Mouse (Mus musculus) lung, postnatal 0 days (tissue): ENCODE measurements around the gene Lmtk2. TPM values are rescaled to one million over a fixed set of nuclear protein-coding genes. Genes with fewer than 3 reads are reported as not detected.

Source experiments
- ATAC-seq: fragments of 200-750 bp; cut with Nextera tagmentation; 2 replicates; pipeline ENCODE4 v1.8.0; 2017; ENCODE audit warnings: moderate library complexity
- DNase-seq: peaks from one replicate; pipeline ENCODE4 v3.0.0-alpha.2; 2016; ENCODE audit warnings: low spot score
- H3K27ac ChIP-seq: fragments of 300-500 bp; sonication (generic); 2 replicates; pipeline ENCODE4 v1.5.1; 2014; ENCODE audit warnings: antibody characterized with exemption, mild to moderate bottlenecking, low read length, mixed read lengths
- H3K27me3 ChIP-seq: fragments of 300-500 bp; sonication (generic); replicated peaks from 2 replicates; pipeline ENCODE4 v1.6.1; 2014; ENCODE audit warnings: low read length, mixed read lengths; ENCODE audit not compliant: insufficient read depth
- H3K36me3 ChIP-seq: fragments of 300-500 bp; sonication (generic); 2 replicates; pipeline ENCODE4 v1.6.1; 2014; ENCODE audit warnings: low read length, mixed read lengths; ENCODE audit not compliant: insufficient read depth
- H3K4me1 ChIP-seq: fragments of 300-500 bp; sonication (generic); 2 replicates; pipeline ENCODE4 v1.6.1; 2014; ENCODE audit warnings: antibody characterized with exemption, low read depth, low read length, mixed read lengths; ENCODE audit not compliant: insufficient read depth
- H3K4me2 ChIP-seq: fragments of 300-500 bp; sonication (generic); replicated peaks from 2 replicates; pipeline ENCODE4 v1.6.1; 2014; ENCODE audit warnings: low read depth, mild to moderate bottlenecking, low read length, moderate library complexity, mixed read lengths
- H3K4me3 ChIP-seq: fragments of 300-500 bp; sonication (generic); 2 replicates; pipeline ENCODE4 v1.5.1; 2014; ENCODE audit warnings: low read depth, low read length
- H3K9ac ChIP-seq: fragments of 300-500 bp; sonication (generic); replicated peaks from 2 replicates; pipeline ENCODE4 v1.6.1; 2014; ENCODE audit warnings: low read depth, mild to moderate bottlenecking
- H3K9me3 ChIP-seq: fragments of 300-500 bp; sonication (generic); 2 replicates; pipeline ENCODE4 v1.6.1; 2016; ENCODE audit warnings: low read length, mixed read lengths
- CTCF ChIP-seq: IDR thresholded peaks from 2 replicates; pipeline ENCODE4 v1.5.1; 2016; ENCODE audit warnings: antibody characterized with exemption, mild to moderate bottlenecking
- EP300 ChIP-seq: IDR thresholded peaks from 2 replicates; pipeline ENCODE4 v1.6.1; 2016; ENCODE audit warnings: antibody characterized with exemption, mild to moderate bottlenecking, control low read depth
- WGBS: fragments of 180-500 bp; shearing (Covaris S2); extraction: QIAGEN DNeasy Blood & Tissue Kit; methylation state at CpG from one replicate; pipeline ENCODE4 v1.1.7; 2014; 5-methylcytosine and 5-hydroxymethylcytosine counted together
- polyA plus RNA-seq: library from polyadenylated mRNA; unstranded; fragments of >200 nt; fragmentation: Nextera tagmentation; extraction: Ambion mirVana; gene quantifications from 2 replicates; pipeline ENCODE4 v1.2.1, GENCODE M21; 2015

Gene Lmtk2
- polyA plus RNA-seq, 1 experiment from 2014 or later = 4.5 TPM

DNA sequence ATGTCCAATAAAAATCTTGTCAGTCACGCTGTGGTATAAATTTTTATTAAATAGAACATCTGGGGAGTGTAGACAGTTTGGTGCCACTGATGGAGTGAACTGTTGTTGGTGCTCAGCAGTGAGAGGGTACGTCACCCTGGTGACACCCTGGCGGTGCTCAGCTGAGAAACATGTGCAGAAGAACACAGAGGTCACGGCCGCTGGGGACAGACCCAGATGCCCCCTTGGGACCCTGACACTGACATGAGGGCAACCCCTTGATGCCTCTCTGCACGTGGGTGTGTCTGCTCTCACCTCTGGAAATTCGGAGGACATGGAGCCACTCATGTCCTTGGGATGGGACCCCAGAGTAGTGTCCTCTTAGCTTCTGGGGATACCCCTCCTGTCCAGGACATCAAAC lies 94.2 kb downstream of the Lmtk2 start:
- peaks cover 12% of the 10 kb centered on the region; the same call in 1 of the 2 replicates for H3K36me3 ChIP-seq
- H3K9me3 ChIP-seq = no peaks in the 10 kb centered on the region
- H3K4me3 ChIP-seq = no peak overlapping the region
- H3K9ac ChIP-seq = no peak overlapping the region
- peaks cover 4% of the 10 kb centered on the region; the same call in 1 of the 2 replicates for H3K4me1 ChIP-seq
- DNase-seq = no peak
- H3K27ac ChIP-seq = no peak overlapping the region
- no peaks in the 10 kb centered on the region for H3K27me3 ChIP-seq
- WGBS = 86% methylated on average over 7 of the region's 7 CpGs
- no peak overlapping the region for H3K4me2 ChIP-seq
- ATAC-seq = no peak
- TF ChIP-seq EP300 = no peak
- TF ChIP-seq CTCF = no peak

DNA sequence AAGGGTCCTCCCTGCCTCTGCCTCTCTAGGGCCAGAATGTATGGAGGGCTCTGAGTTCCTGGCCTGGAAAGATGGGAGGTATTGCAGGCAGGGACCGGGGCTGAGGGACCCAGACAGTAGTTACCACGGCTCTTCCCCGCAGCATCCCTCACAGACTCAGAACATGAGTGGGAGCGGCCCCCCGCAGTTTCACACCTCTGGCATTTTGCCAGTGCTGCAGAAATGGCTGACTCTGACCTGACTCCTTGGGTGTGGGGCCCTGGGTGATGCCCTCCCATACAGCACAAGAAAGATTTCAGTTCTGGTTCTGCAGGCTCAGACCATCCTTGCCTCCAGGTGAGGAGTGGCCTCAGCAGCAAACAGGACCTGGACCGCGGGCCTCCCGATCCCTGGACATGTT lies 95.3 kb downstream of the Lmtk2 start:
- no peak for ATAC-seq
- H3K4me3 ChIP-seq = no peak overlapping the region
- no peaks in the 10 kb centered on the region for H3K9me3 ChIP-seq
- 88% methylated on average over 8 of the region's 8 CpGs for WGBS
- H3K9ac ChIP-seq = no peak overlapping the region
- no peak overlapping the region for H3K27ac ChIP-seq
- H3K27me3 ChIP-seq = no peaks in the 10 kb centered on the region
- H3K4me2 ChIP-seq = no peak overlapping the region
- DNase-seq = no peak
- TF ChIP-seq CTCF (no peak), EP300 (no peak)
- no peaks in the 10 kb centered on the region for H3K4me1 ChIP-seq
- H3K36me3 ChIP-seq = peaks cover 12% of the 10 kb centered on the region; the same call in 1 of the 2 replicates

DNA sequence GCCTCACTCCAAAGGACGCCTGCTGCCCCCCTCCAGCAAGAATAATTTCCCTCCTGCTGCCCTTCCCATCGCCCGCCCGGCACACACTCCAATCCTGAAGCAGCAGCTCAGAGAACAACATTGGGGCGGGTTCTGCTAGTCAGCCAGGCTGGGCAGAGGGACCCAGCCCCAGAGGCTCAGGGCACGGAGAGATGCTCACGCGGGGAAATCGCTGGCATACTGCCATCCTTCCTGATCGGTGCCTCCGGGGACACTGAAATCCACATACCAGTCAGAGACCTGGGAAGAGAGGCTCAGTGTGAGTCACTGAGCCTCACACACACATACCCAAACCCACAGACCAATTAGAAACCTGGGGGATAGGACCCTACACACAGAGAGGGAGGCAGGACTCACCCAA lies 100.4 kb downstream of the Lmtk2 start:
- Histone ChIP-seq H3K27me3 (no peaks in the 10 kb centered on the region), H3K36me3 (peaks cover 35% of the 10 kb centered on the region), H3K9me3 (no peaks in the 10 kb centered on the region), H3K27ac (no peak overlapping the region), H3K4me2 (no peak overlapping the region), H3K4me3 (no peak overlapping the region), H3K4me1 (no peaks in the 10 kb centered on the region), H3K9ac (no peak overlapping the region)
- 64% methylated on average over 11 of the region's 11 CpGs for WGBS
- no peak for ATAC-seq
- no peak for TF ChIP-seq CTCF
- TF ChIP-seq EP300 = no peak
- no peak for DNase-seq

DNA sequence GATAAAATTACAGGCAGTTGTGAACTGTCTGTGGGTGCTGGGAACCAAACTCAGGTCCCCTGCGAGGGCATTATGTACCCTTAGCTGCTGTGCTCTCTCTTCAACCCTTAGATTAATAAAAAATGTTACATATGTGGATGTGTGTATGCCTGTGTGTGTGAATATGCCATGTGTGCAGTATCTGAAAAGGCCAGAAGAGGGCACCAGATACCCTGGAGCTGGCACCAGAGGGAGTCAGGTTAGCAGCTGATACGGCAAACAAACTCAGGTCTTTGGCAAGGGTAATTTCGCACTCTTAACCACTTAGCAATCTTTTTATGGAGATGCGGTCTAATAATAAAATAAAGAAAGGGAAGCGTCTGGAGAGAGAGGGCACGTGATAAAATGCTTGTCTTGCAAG lies 102.2 kb downstream of the Lmtk2 start:
- TF ChIP-seq CTCF (peak; percentile 42), EP300 (no peak)
- 96% methylated on average over 6 of the region's 6 CpGs for WGBS
- Histone ChIP-seq H3K27ac (no peak overlapping the region), H3K27me3 (no peaks in the 10 kb centered on the region), H3K4me3 (no peak overlapping the region), H3K4me1 (no peaks in the 10 kb centered on the region), H3K36me3 (peaks cover 35% of the 10 kb centered on the region), H3K9ac (no peak overlapping the region), H3K4me2 (no peak overlapping the region), H3K9me3 (no peaks in the 10 kb centered on the region)
- DNase-seq (no peak), ATAC-seq (no peak)

DNA sequence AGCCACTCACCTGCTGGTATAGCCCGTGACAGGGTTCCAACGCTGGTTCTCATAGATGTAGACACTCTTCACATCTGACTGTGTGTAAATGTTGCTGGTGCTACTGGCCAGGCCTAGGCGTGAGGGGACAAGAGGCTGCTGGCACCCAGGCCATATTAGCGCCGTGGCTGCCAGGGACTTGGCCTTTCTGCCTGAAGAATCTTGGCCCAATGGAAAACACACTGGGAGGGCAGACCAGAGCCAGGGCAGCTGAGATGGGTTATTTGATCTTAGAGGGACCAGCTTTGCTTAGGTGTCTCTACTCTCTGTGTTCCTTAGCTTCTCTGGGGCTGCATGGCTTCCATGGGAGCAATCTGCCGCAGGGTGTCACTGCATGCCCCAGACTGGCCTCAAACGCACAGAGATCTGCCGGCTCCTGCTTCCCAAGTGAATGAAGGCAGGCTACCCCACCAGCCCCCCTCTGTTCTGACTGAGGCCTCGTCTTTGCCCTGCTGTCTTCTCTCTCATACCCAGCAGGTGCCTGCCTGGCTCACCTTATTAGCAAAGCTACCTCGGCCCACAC lies 103.2 kb downstream of the Lmtk2 start:
- H3K4me1 ChIP-seq = no peaks in the 10 kb centered on the region
- no peak overlapping the region for H3K9ac ChIP-seq
- no peaks in the 10 kb centered on the region for H3K9me3 ChIP-seq
- peaks cover 33% of the 10 kb centered on the region for H3K36me3 ChIP-seq
- no peak overlapping the region for H3K27ac ChIP-seq
- no peaks in the 10 kb centered on the region for H3K27me3 ChIP-seq
- no peak for ATAC-seq
- H3K4me2 ChIP-seq = no peak overlapping the region
- no peak for DNase-seq
- 89% methylated on average over 10 of the region's 10 CpGs for WGBS
- H3K4me3 ChIP-seq = no peak overlapping the region
- TF ChIP-seq CTCF = no peak
- no peak for TF ChIP-seq EP300

DNA sequence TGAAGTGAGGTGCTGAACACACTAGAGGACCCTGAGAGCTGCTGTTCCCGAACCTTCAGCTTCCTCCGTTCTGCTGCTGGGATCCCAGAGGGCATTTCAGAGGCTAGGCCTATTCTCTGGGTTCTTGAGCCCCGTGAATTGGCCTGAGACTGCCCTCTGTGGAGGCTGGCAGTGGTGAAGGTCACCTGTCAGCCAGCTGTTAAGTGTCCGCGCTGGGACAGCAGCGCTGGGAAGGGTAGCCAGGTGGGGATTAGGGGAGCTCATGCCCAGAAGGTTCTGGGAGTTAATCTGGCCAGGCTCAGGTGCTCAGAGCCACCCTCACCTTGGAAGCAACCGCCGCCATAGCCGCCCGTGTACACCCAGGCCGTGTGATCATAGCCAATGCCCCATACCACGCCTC lies 104.1 kb downstream of the Lmtk2 start:
- Histone ChIP-seq H3K4me2 (no peak overlapping the region), H3K9me3 (no peaks in the 10 kb centered on the region), H3K27me3 (no peaks in the 10 kb centered on the region), H3K36me3 (peaks cover 33% of the 10 kb centered on the region), H3K27ac (no peak overlapping the region), H3K4me1 (no peaks in the 10 kb centered on the region), H3K9ac (no peak overlapping the region), H3K4me3 (no peak overlapping the region)
- DNase-seq (no peak), ATAC-seq (no peak)
- TF ChIP-seq EP300 = no peak
- no peak for TF ChIP-seq CTCF
- 90% methylated on average over 12 of the region's 12 CpGs for WGBS

DNA sequence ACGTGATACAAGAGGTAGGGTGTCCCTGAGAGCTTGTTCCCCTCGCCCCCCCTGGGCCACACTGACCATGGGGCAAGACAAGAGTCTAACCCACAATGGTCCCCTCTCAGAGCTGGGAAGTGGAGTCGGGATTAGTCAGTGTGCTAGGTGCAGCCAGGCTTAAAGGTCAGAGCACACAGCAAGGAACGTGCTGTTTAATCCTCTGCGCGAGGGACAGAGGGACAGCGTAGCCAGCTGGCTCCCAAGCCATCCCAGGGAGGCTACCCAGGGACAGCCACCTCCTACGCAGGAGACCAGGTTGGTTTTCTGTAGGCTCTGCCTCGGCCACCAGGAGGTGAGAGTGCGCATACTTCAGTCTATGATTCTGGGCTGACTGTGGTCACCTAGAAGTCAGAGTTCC lies 104.7 kb downstream of the Lmtk2 start:
- no peak overlapping the region for H3K27ac ChIP-seq
- no peak for TF ChIP-seq EP300
- no peak for TF ChIP-seq CTCF
- H3K9me3 ChIP-seq = no peaks in the 10 kb centered on the region
- no peak overlapping the region for H3K4me2 ChIP-seq
- WGBS = 85% methylated on average over 10 of the region's 10 CpGs
- H3K9ac ChIP-seq = no peak overlapping the region
- no peaks in the 10 kb centered on the region for H3K4me1 ChIP-seq
- H3K36me3 ChIP-seq = peaks cover 39% of the 10 kb centered on the region
- DNase-seq = no peak
- H3K4me3 ChIP-seq = no peak overlapping the region
- H3K27me3 ChIP-seq = no peaks in the 10 kb centered on the region
- no peak for ATAC-seq
